Mouse (Mus musculus): Measurements from ENCODE around the gene Asrgl1. TPM values are rescaled to one million over a fixed set of nuclear protein-coding genes. Genes with fewer than 3 reads are reported as not detected.
"Not testable (repeated sequence)": the region's sequence is repeated elsewhere in the genome, so short reads cannot be mapped to it uniquely, and the experiment has no call there.

The Asrgl1 gene
- polyA plus RNA-seq, 1 experiment from 2014 or later, result 14.5 TPM

DNA sequence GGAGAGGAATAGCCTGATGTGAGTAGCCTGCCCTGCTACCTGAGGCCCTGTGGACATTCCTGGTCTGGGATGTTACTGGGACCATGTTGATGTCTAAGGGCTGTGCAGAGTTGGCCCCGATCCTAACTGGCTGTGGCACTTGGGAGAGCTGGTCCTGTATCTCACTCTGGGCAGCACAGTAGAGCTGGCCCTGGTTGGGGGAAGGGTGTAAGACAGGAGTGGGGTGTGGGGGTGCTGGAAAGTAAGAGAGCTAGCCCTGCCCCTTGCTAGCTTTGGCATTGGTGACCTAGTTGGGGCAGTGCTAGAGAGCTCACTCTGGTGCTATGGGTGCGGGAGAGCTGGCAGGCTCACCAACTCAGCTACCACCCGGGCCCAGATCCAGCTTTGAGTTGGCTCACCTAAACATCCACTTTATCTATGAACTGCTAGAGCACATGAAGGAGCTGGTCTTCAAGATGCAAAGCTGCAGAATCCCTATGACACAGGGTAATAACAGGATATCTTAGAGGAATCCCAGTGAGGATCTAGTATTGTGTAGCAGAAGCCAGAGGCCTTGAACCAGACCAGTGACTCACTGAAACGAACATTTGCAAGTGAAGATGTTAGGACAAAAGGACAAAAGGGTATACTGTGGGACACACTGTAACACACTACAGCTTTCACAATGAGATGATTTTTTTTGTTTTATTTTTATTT is 6.8 kb downstream of the Asrgl1 start:
- H3K4me2 ChIP-seq (ENCODE audit: low read depth), result no peak overlapping the region
- DNase-seq (ENCODE audit: low spot score) (no peak), ATAC-seq (ENCODE audit: insufficient read depth, low FRiP score, low TSS enrichment) (no peak)
- H3K4me1 ChIP-seq (ENCODE audit: control insufficient read depth, insufficient read depth, low read length), result no peaks in the 10 kb centered on the region
- no peaks in the 10 kb centered on the region for H3K27me3 ChIP-seq (ENCODE audit: control insufficient read depth, insufficient read depth, low read length)
- no peak overlapping the region for H3K9ac ChIP-seq (ENCODE audit: low read length)
- H3K4me3 ChIP-seq (ENCODE audit: low read depth, low read length), result no peak overlapping the region
- H3K27ac ChIP-seq (ENCODE audit: low read depth, low read length), result no peak overlapping the region
- WGBS, result 92% methylated on average over 4 of the region's 4 CpGs
- H3K9me3 ChIP-seq (ENCODE audit: control insufficient read depth, low read length), result no peaks in the 10 kb centered on the region
- H3K36me3 ChIP-seq (ENCODE audit: control insufficient read depth, insufficient read depth, low read length), result no peaks in the 10 kb centered on the region

DNA sequence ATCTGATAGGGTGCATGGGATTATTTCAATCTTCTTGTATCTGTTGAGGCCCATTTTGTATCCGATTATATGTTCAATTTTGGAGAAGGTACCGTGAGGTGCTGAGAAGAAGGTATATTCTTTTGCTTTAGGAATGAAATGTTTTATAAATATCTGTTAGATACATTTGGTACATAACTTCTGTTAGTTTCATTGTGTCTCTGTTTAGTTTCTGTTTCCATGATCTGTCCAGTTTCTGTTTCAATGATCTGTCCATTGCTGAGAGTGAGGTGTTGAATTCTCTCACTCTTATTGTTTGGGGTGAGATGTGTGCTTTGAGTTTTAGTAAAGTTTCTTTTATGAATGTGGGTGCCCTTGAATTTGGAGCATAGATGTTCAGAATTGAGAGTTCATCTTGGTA is 11.4 kb downstream of the Asrgl1 start:
- not testable (repeated sequence) for H3K36me3 ChIP-seq (ENCODE audit: control insufficient read depth, insufficient read depth, low read length); H3K27ac ChIP-seq (ENCODE audit: low read depth, low read length); H3K27me3 ChIP-seq (ENCODE audit: control insufficient read depth, insufficient read depth, low read length); H3K4me2 ChIP-seq (ENCODE audit: low read depth); H3K9ac ChIP-seq (ENCODE audit: low read length); H3K9me3 ChIP-seq (ENCODE audit: control insufficient read depth, low read length); H3K4me1 ChIP-seq (ENCODE audit: control insufficient read depth, insufficient read depth, low read length); ATAC-seq (ENCODE audit: insufficient read depth, low FRiP score, low TSS enrichment); DNase-seq (ENCODE audit: low spot score); H3K4me3 ChIP-seq (ENCODE audit: low read depth, low read length)
- 92% methylated on average over 2 of the region's 2 CpGs for WGBS

DNA sequence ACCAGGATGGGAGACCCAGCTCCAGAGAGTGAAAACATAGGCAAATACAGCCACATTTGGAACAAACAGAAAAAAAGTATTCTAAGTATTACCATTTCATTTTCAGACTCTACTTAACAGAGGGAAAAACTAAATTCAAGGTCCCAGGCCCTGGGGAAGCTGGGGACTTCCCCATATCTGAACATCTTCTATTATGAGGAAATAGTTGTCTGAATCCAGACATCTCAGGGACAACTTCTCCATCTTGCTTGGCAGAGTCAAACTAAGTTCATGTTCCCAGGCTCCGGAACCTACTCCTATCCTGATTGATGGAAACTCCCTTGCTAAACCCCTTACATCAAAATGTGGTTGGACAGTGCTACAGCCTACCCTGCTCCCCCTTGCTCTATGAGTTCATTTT is 13.0 kb downstream of the Asrgl1 start:
- Histone ChIP-seq H3K4me1 (ENCODE audit: control insufficient read depth, insufficient read depth, low read length) (no peaks in the 10 kb centered on the region), H3K27me3 (ENCODE audit: control insufficient read depth, insufficient read depth, low read length) (no peaks in the 10 kb centered on the region), H3K4me3 (ENCODE audit: low read depth, low read length) (no peak overlapping the region), H3K9ac (ENCODE audit: low read length) (no peak overlapping the region), H3K9me3 (ENCODE audit: control insufficient read depth, low read length) (no peaks in the 10 kb centered on the region), H3K36me3 (ENCODE audit: control insufficient read depth, insufficient read depth, low read length) (no peaks in the 10 kb centered on the region), H3K4me2 (ENCODE audit: low read depth) (no peak overlapping the region), H3K27ac (ENCODE audit: low read depth, low read length) (no peak overlapping the region)
- 90% methylated on average over 1 of the region's 1 CpGs for WGBS
- ATAC-seq (ENCODE audit: insufficient read depth, low FRiP score, low TSS enrichment) (no peak), DNase-seq (ENCODE audit: low spot score) (no peak)

DNA sequence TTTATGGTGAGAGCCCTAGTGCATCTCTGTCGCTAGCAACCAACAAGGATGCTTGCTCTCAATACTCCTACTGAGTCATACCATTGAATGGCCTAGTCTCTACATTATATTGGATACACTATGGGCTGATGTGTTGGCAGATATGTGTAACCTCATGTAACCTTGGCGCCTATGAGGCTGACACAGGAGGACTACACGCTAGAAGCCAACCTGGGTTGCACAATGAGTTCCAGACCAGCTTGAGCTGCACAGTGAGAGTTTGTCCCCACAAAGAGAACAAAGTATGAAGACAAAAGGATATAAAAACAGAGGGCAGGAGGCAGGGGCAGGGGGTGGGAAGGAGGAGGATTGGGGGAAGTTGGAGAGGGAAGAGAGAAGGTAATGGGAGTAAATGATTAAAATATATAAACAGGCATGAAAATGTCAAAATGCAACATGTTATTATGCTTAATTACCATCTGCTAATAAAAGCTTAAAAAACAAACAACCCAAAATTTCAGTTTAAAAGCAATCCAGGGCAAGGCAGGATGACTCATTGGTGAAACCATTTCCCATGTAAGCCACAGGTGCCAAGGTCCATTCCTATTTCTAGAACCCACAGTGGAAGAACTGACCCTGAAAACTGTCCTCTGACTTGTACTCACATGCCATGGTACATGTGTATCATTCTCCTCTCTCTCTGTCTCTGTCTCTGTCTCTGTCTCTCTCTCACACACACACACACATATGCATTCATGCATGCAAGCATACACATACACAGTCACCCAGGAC is 15.6 kb downstream of the Asrgl1 start:
- WGBS, result 95% methylated on average over 3 of the region's 3 CpGs
- no peak overlapping the region for H3K27ac ChIP-seq (ENCODE audit: low read depth, low read length)
- ATAC-seq (ENCODE audit: insufficient read depth, low FRiP score, low TSS enrichment), result no peak
- H3K4me1 ChIP-seq (ENCODE audit: control insufficient read depth, insufficient read depth, low read length), result no peaks in the 10 kb centered on the region
- no peak for DNase-seq (ENCODE audit: low spot score)
- H3K4me2 ChIP-seq (ENCODE audit: low read depth), result no peak overlapping the region
- H3K9me3 ChIP-seq (ENCODE audit: control insufficient read depth, low read length), result no peaks in the 10 kb centered on the region
- no peaks in the 10 kb centered on the region for H3K27me3 ChIP-seq (ENCODE audit: control insufficient read depth, insufficient read depth, low read length)
- no peaks in the 10 kb centered on the region for H3K36me3 ChIP-seq (ENCODE audit: control insufficient read depth, insufficient read depth, low read length)
- no peak overlapping the region for H3K4me3 ChIP-seq (ENCODE audit: low read depth, low read length)
- no peak overlapping the region for H3K9ac ChIP-seq (ENCODE audit: low read length)

DNA sequence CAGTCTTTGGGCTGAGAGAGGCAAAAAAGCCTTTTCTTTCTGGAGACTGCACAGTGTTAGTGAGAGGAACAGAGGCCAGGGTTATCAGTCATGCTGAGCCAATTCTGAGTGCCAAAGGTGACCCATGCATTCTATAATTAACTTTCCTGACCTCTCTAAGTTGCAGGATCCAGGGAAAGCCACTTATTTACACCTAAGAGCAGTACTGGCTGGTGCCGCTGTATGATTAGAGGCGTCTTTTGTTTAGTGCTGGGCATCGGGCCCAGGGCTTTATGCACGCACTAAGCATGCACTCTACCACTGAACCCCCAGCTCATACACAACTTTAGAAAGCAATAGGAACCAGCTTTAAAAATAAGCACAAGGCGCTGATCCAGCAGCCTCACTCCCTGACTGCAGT is 18.2 kb downstream of the Asrgl1 start:
- H3K9me3 ChIP-seq (ENCODE audit: control insufficient read depth, low read length), result no peaks in the 10 kb centered on the region
- no peak for ATAC-seq (ENCODE audit: insufficient read depth, low FRiP score, low TSS enrichment)
- no peak overlapping the region for H3K27ac ChIP-seq (ENCODE audit: low read depth, low read length)
- DNase-seq (ENCODE audit: low spot score), result no peak
- 95% methylated on average over 5 of the region's 5 CpGs for WGBS
- H3K9ac ChIP-seq (ENCODE audit: low read length), result no peak overlapping the region
- no peak overlapping the region for H3K4me2 ChIP-seq (ENCODE audit: low read depth)
- no peaks in the 10 kb centered on the region for H3K27me3 ChIP-seq (ENCODE audit: control insufficient read depth, insufficient read depth, low read length)
- no peaks in the 10 kb centered on the region for H3K4me1 ChIP-seq (ENCODE audit: control insufficient read depth, insufficient read depth, low read length)
- no peak overlapping the region for H3K4me3 ChIP-seq (ENCODE audit: low read depth, low read length)
- no peaks in the 10 kb centered on the region for H3K36me3 ChIP-seq (ENCODE audit: control insufficient read depth, insufficient read depth, low read length)

DNA sequence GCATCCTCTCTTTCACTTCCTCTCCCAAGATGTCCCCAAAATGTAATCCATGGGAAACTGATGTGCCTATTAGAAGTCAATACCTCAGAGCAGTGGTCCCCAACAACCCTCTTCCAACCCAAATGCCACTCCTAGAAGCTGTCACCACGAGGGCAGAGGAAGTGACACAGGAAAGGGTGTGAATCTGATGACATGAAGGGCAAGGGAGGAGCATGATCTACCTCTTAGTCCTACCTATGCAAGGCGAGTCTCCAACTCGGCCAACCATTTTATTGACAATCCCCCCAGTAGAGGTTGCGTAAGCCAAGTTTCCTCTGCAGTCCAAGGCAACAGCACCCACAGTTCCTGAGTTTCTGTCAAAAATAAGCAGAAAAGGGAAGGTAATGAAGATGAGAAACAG is 19.2 kb downstream of the Asrgl1 start:
- ATAC-seq (ENCODE audit: insufficient read depth, low FRiP score, low TSS enrichment) (no peak), DNase-seq (ENCODE audit: low spot score) (no peak)
- Histone ChIP-seq H3K36me3 (ENCODE audit: control insufficient read depth, insufficient read depth, low read length) (no peaks in the 10 kb centered on the region), H3K9me3 (ENCODE audit: control insufficient read depth, low read length) (no peaks in the 10 kb centered on the region), H3K9ac (ENCODE audit: low read length) (no peak overlapping the region), H3K4me2 (ENCODE audit: low read depth) (no peak overlapping the region), H3K4me3 (ENCODE audit: low read depth, low read length) (no peak overlapping the region), H3K27ac (ENCODE audit: low read depth, low read length) (no peak overlapping the region), H3K27me3 (ENCODE audit: control insufficient read depth, insufficient read depth, low read length) (no peaks in the 10 kb centered on the region), H3K4me1 (ENCODE audit: control insufficient read depth, insufficient read depth, low read length) (no peaks in the 10 kb centered on the region)
- 85% methylated on average over 4 of the region's 4 CpGs for WGBS

DNA sequence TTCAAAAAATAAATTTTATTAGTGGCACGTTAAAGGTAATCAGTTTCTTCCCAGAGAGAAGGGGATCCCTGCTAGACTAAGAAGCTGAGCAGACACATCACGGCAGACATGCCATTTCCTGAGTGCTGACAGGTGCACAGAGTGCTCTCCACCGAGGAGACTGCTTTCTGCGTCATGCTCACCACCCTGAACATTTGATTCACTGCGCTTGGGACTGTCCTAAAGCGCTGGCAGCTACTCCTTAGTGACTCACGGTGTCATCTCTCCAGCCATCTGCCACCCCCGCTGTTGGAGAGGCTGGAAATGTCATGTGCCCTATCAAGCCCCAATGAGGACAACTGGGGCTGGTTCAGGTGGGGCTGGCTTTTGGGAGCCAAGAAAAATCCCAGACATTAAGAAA is 23.4 kb downstream of the Asrgl1 start:
- DNase-seq (ENCODE audit: low spot score) (no peak), ATAC-seq (ENCODE audit: insufficient read depth, low FRiP score, low TSS enrichment) (no peak)
- Histone ChIP-seq H3K27ac (ENCODE audit: low read depth, low read length) (no peak overlapping the region), H3K36me3 (ENCODE audit: control insufficient read depth, insufficient read depth, low read length) (no peaks in the 10 kb centered on the region), H3K4me1 (ENCODE audit: control insufficient read depth, insufficient read depth, low read length) (no peaks in the 10 kb centered on the region), H3K4me3 (ENCODE audit: low read depth, low read length) (no peak overlapping the region), H3K27me3 (ENCODE audit: control insufficient read depth, insufficient read depth, low read length) (no peaks in the 10 kb centered on the region), H3K9ac (ENCODE audit: low read length) (no peak overlapping the region), H3K9me3 (ENCODE audit: control insufficient read depth, low read length) (no peaks in the 10 kb centered on the region), H3K4me2 (ENCODE audit: low read depth) (no peak overlapping the region)
- WGBS, result 71% methylated on average over 8 of the region's 8 CpGs

DNA sequence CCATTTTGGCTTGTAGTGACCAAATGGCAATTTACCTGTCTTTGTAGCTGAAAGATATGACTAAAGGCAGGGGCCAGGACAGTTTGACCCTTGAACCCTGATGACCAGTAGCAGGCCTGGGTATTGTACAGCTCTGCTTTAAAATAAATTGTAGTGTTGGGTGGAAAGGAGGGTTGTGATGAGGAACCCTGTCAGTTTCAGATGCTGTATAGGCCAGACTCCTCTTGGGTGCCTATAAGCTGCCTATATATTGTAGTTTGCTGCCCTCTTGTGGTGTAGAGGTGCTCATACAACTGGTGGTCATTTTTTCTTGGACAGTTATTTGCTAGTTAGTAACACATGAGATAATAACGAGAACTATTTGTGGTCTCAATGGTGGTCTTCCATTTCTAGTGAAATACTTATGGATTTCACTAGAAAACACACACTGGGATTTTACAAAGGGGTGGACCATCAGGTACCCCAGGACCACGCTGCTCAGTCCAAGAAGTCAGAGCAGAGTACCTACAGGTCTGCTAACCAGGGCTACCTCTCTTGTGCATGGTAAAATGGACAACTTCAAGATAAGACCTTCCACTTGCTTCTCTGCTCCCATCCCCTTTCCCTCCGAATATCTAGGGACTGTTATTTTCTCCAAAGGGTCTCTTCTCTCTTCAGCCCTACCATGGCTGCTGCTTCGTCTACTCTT is 25.1 kb downstream of the Asrgl1 start:
- Histone ChIP-seq H3K4me3 (ENCODE audit: low read depth, low read length) (no peak overlapping the region), H3K4me1 (ENCODE audit: control insufficient read depth, insufficient read depth, low read length) (no peaks in the 10 kb centered on the region), H3K9ac (ENCODE audit: low read length) (no peak overlapping the region), H3K27ac (ENCODE audit: low read depth, low read length) (no peak overlapping the region), H3K36me3 (ENCODE audit: control insufficient read depth, insufficient read depth, low read length) (no peaks in the 10 kb centered on the region), H3K4me2 (ENCODE audit: low read depth) (no peak overlapping the region), H3K27me3 (ENCODE audit: control insufficient read depth, insufficient read depth, low read length) (no peaks in the 10 kb centered on the region), H3K9me3 (ENCODE audit: control insufficient read depth, low read length) (no peaks in the 10 kb centered on the region)
- ATAC-seq (ENCODE audit: insufficient read depth, low FRiP score, low TSS enrichment) (peak; percentile 77), DNase-seq (ENCODE audit: low spot score) (no peak)
- WGBS, result 54% methylated on average over 4 of the region's 4 CpGs

All from neural tube, embryonic 11.5 days (tissue).